Mouse (Mus musculus): ENCODE results near the gene Galnt18.

DNA sequence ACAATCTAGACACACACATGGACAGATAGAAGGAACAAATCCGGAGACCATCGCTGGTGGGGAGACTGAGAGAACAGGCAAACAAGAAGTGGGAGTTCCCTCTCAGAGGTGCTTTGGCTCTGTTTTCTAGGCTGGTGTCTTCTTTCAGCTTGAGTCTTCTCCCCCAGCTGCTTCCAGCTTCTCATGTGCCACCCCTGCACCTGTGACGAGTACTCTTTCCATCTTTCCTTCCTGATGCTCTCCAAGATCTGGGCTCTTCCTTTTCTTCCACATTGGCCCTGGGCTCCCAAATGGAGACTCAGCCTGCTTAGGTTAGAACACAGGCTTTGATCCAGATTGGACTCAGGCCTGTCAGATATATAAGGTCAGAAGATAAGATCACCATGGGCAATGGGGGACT, 12.4 kb upstream of the Galnt18 start:
- TF ChIP-seq CTCF (IDR thresholded peaks at IDR 0.05; ENCODE audit: borderline replicate concordance, extremely low read depth, insufficient read depth, insufficient read length) (no peak), POLR2A (IDR thresholded peaks at IDR 0.05; ENCODE audit: borderline replicate concordance, extremely low read depth, insufficient read depth, insufficient read length, poor library complexity, severe bottlenecking) (no peak)
